Mouse (Mus musculus): Measurements from ENCODE around the gene Sec14l3. TPM values are rescaled to one million over a fixed set of nuclear protein-coding genes. Genes with fewer than 3 reads are reported as not detected.

Gene Sec14l3
- not detected in 2 replicates for polyA plus RNA-seq (2015; fragmentation: Nextera tagmentation; extraction: Ambion mirVana)

DNA sequence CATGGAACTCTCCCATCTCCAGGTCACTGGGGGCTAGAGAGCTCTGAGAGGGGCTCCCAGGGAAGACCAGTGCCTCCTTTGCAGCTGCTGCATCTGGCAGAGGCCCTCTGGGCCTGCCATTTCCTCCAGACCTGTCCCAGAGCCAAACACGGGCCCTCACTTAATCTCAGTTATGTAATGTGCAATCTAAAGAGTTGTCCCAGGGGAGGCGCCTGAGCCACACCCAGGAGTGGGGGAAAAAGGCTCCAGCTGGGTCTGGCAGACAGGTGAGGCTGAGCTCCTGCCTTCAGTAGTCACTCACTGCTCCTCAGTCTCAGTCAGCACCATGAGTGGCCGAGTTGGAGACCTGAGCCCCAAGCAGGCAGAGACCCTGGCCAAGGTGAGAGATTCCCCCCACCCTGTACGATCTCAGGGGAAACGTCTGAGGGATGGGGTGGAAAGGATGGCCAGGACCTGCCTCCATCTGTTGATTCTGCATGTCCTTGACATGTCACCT lies at the start of gene Sec14l3:
Sec14l3 (plus strand) TSS at position 215 of the 496 bp plus-strand sequence.

DNA sequence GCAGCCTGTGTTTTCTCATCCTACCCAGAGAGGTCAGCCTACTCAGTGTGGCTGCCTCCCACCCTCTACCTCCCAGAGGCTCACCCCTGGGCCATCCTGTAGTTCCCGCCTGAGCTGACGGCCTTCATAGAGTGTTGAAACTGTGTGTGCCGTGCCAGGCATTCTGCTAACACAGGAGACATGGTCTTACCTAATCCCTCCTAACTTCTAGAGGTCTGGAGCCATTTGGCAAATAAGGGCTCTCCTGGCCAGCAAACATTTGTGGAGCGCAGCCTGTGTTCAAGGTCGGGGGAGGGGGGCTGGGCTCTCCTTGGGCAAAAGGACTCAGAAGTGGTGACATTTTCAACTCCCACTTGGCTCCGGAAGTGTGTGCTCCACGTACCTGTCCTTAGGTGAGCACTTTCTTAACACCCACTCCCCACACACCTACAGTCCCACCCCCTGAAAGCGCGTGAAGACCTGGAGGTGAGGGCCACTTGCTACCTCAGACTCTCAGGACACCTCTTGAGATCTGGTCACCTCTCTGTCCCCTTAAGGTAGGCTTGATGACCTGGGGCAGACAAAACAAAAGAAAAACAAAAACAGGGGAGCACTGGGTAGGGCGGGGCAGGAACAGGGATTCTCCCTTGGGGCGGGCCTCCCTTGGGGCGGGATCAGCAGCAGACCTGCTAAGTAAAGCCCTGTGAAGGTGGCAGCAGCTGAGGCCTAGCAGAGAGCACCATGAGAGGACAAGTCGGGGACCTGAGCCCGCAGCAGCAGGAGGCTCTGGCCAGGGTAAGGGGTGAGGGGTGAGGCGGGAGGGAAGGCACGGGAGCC lies 33.3 kb upstream of the Sec14l3 start, which contains the start of gene Sec14l4:
Sec14l4 (plus strand) TSS at position 337 of the 816 bp plus-strand sequence.

DNA sequence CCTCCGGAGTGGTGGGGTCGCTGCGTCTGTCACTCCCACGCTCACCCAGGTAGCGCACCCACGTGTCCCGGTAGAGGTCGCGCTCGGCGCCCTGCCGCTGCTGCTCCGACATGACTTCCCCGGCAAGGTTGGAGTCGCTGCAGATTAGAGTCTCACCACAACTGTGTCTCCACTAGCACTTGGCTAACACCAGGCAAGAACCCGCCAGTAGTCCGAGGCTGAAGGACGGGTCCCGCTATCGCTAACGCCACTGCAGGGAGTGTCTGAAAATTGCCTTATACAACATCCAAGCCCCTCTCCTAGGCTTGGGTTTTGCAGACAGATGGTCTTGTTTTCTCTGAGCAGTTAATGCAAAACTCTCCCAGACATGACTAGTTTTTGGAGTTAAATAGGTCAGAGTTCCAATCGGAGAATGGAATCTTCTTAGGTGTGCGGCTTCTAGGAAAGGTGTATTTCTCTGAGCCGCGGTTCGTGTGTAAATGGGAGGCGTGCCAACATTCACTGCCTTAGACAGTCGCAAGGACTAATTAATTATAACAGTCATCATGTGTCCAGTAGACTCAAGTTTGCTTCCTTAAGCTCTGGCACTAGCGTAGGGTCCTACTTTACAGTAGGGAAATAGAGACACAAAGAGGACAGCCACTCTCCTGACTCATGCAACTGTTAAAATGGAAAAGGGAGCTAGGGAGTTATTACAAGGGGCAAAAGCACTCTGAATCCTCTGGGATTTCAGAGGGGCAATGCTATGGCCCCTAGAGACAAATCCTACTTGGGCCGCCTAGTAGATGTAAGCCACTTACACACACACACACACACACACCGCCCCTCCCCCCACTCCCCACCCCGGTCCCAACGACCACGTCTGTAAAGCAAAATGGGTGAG lies 30.8 kb downstream of the Sec14l3 start, which contains the start of gene Mtfp1:
Mtfp1 (minus strand) TSS at position 275 of the 883 bp plus-strand sequence.

DNA sequence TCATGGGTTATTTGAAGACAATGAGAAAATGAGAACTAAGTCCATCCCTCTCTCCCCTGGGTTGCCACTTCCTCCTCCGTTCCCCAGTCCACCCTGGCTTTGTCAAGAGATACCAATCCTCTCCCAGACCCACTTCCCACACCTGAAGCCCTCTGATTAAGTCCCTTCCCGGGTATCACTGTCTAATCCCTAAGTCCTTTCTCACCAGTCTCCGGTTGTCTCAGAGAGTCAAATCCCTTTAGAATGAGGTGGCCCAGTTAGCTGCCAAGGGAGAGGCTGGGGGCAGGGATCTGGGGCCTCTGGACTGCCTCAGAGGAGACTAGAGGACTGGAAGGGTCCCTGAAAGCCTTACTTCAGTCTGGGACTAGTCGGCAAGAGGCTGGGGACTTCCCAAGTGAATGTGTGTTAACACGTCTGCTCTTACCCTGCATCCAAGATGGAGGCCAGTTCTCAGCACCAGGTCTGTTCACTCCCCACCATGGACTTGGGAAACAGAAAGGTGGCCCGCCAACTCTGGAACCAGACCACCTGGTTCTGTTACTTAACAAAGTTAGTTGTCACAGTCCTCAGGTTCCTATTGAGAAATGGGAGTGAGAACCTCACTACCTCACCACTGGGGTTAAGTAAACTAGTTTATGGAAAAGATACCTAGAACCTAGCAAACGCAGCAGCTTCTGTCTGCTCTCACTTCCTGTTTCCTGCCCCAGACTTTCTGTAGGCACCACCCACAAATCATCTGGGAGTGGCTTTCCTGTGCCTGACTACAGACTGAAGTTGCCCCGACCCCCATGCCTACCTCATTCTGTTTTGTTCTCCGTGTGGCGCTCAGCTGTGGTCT lies 58.3 kb downstream of the Sec14l3 start, which contains the start of gene Sec14l2:
Sec14l2 (minus strand) TSS at position 674 of the 838 bp plus-strand sequence.

Other genes with a start within 250 kb of the Sec14l3 start
- gene Osbp2, start 200.9 kb upstream of the Sec14l3 start, polyA plus RNA-seq (2015; fragmentation: Nextera tagmentation; extraction: Ambion mirVana), result 0.05 and 0.13 TPM in 2 replicates
- 0.05 TPM in 1 of 2 replicates, not detected in the other for gene 4921536K21Rik, start 169.7 kb upstream of the Sec14l3 start, polyA plus RNA-seq (2015; fragmentation: Nextera tagmentation; extraction: Ambion mirVana)
- gene Dusp18, start 169.6 kb upstream of the Sec14l3 start, polyA plus RNA-seq (2015; fragmentation: Nextera tagmentation; extraction: Ambion mirVana), result 0.45 and 0.64 TPM in 2 replicates
- gene Slc35e4, start 150.2 kb upstream of the Sec14l3 start, polyA plus RNA-seq (2015; fragmentation: Nextera tagmentation; extraction: Ambion mirVana), result 0.75 and 1.3 TPM in 2 replicates
- gene Tcn2, start 132.7 kb upstream of the Sec14l3 start, polyA plus RNA-seq (2015; fragmentation: Nextera tagmentation; extraction: Ambion mirVana), result 29.7 and 42.5 TPM in 2 replicates
- 48.6 and 53.0 TPM in 2 replicates for gene Pes1, start 100.9 kb upstream of the Sec14l3 start, polyA plus RNA-seq (2015; fragmentation: Nextera tagmentation; extraction: Ambion mirVana)
- gene 4930556J24Rik, start 88.1 kb upstream of the Sec14l3 start, polyA plus RNA-seq (2015; fragmentation: Nextera tagmentation; extraction: Ambion mirVana), result not detected in 2 replicates
- 0.19 and 0.23 TPM in 2 replicates for gene Gal3st1, start 81.2 kb upstream of the Sec14l3 start, polyA plus RNA-seq (2015; fragmentation: Nextera tagmentation; extraction: Ambion mirVana)
- gene Sec14l4, start 33.4 kb upstream of the Sec14l3 start, polyA plus RNA-seq (2015; fragmentation: Nextera tagmentation; extraction: Ambion mirVana), result not detected in 2 replicates
- gene Mtfp1, start 30.6 kb downstream of the Sec14l3 start, polyA plus RNA-seq (2015; fragmentation: Nextera tagmentation; extraction: Ambion mirVana), result 18.3 and 19.7 TPM in 2 replicates
- gene Sec14l2, start 58.6 kb downstream of the Sec14l3 start, polyA plus RNA-seq (2015; fragmentation: Nextera tagmentation; extraction: Ambion mirVana), result 6.6 and 8.4 TPM in 2 replicates
- gene Rnf215, start 70.4 kb downstream of the Sec14l3 start, polyA plus RNA-seq (2015; fragmentation: Nextera tagmentation; extraction: Ambion mirVana), result 9.7 and 13.6 TPM in 2 replicates
- 1.4 and 2.0 TPM in 2 replicates for gene Ccdc157, start 95.5 kb downstream of the Sec14l3 start, polyA plus RNA-seq (2015; fragmentation: Nextera tagmentation; extraction: Ambion mirVana)
- gene Sf3a1, start 95.5 kb downstream of the Sec14l3 start, polyA plus RNA-seq (2015; fragmentation: Nextera tagmentation; extraction: Ambion mirVana), result 20.2 TPM in 2 replicates
- 9.0 and 10.7 TPM in 2 replicates for gene Tbc1d10a, start 121.9 kb downstream of the Sec14l3 start, polyA plus RNA-seq (2015; fragmentation: Nextera tagmentation; extraction: Ambion mirVana)
- 3.7 and 5.0 TPM in 2 replicates for gene Castor1, start 153.4 kb downstream of the Sec14l3 start, polyA plus RNA-seq (2015; fragmentation: Nextera tagmentation; extraction: Ambion mirVana)
- gene Osm, start 171.6 kb downstream of the Sec14l3 start, polyA plus RNA-seq (2015; fragmentation: Nextera tagmentation; extraction: Ambion mirVana), result 2.7 and 3.3 TPM in 2 replicates
- gene Lif, start 192.7 kb downstream of the Sec14l3 start, polyA plus RNA-seq (2015; fragmentation: Nextera tagmentation; extraction: Ambion mirVana), result 0.20 and 0.27 TPM in 2 replicates